Mouse (Mus musculus) splenic B cell, adult 2 months (primary cell): ENCODE data around the gene 1700016C15Rik.

ENCODE experiments used
- DNase-seq: peaks from one replicate; pipeline ENCODE4 v3.0.0-alpha.2; 2011; ENCODE audit warnings: low read depth, low spot score
- H3K27me3 ChIP-seq: 2 replicates; pipeline ENCODE4 v1.6.1; 2012; ENCODE audit warnings: mild to moderate bottlenecking, low read length, moderate library complexity, mixed read lengths; ENCODE audit not compliant: control insufficient read depth, poor library complexity, insufficient read depth, severe bottlenecking
- H3K36me3 ChIP-seq: 2 replicates; pipeline ENCODE4 v1.6.1; 2012; ENCODE audit warnings: mild to moderate bottlenecking, low read length, moderate library complexity, mixed read lengths; ENCODE audit not compliant: control insufficient read depth, poor library complexity, insufficient read depth, severe bottlenecking

Gene 1700016C15Rik

GRCm38 (mm10) chr1:177740707-177741106, 11.1 kb downstream of the 1700016C15Rik start:
- DNase-seq: no peak
- H3K27me3 ChIP-seq: no peaks in the 10 kb centered on the region
- H3K36me3 ChIP-seq: no peaks in the 10 kb centered on the region

GRCm38 (mm10) chr1:177742119-177742518, 12.5 kb downstream of the 1700016C15Rik start:
- Histone ChIP-seq H3K27me3 (no peaks in the 10 kb centered on the region), H3K36me3 (no peaks in the 10 kb centered on the region)
- no peak for DNase-seq

GRCm38 (mm10) chr1:177744521-177745325, 15.1 kb downstream of the 1700016C15Rik start:
- no peak for DNase-seq
- no peaks in the 10 kb centered on the region for H3K36me3 ChIP-seq

GRCm38 (mm10) chr1:177747869-177748540, 18.4 kb downstream of the 1700016C15Rik start:
- DNase-seq: no peak
- Histone ChIP-seq H3K27me3 (no peaks in the 10 kb centered on the region), H3K36me3 (no peaks in the 10 kb centered on the region)

More at GRCm38 (mm10) chr1:177744521-177745325, 15.1 kb downstream of the 1700016C15Rik start:
- H3K27me3 ChIP-seq: no peaks in the 10 kb centered on the region

GRCm38 (mm10) chr1:177753496-177753895, 23.9 kb downstream of the 1700016C15Rik start:
- Histone ChIP-seq H3K27me3 (no peaks in the 10 kb centered on the region), H3K36me3 (no peaks in the 10 kb centered on the region)
- DNase-seq: no peak

- Histone ChIP-seq H3K36me3 (no peaks in the 10 kb centered on the region; the same call in 1 of the 2 replicates), H3K27me3 (no peaks in the 10 kb centered on the region)
- no peak for DNase-seq
Observed at GRCm38 (mm10) chr1:177757249-177757648, 27.6 kb downstream of the 1700016C15Rik start.

GRCm38 (mm10) chr1:177768931-177769330, 39.3 kb downstream of the 1700016C15Rik start:
- H3K27me3 ChIP-seq: no peaks in the 10 kb centered on the region
- H3K36me3 ChIP-seq: peaks cover 13% of the 10 kb centered on the region; the same call in 1 of the 2 replicates
- DNase-seq: no peak

- Histone ChIP-seq H3K27me3 (no peaks in the 10 kb centered on the region), H3K36me3 (peaks cover 9% of the 10 kb centered on the region)
- DNase-seq: no peak
Observed at GRCm38 (mm10) chr1:177777397-177777796, 47.8 kb downstream of the 1700016C15Rik start.

- Histone ChIP-seq H3K27me3 (no peaks in the 10 kb centered on the region), H3K36me3 (no peaks in the 10 kb centered on the region)
- DNase-seq: peak; percentile 45
Observed at GRCm38 (mm10) chr1:177792835-177793234, 63.2 kb downstream of the 1700016C15Rik start.

GRCm38 (mm10) chr1:177794866-177795265, 65.3 kb downstream of the 1700016C15Rik start:
- peak; percentile 21 for DNase-seq
- no peaks in the 10 kb centered on the region for H3K27me3 ChIP-seq
- H3K36me3 ChIP-seq: no peaks in the 10 kb centered on the region

GRCm38 (mm10) chr1:177795421-177796192, 66.0 kb downstream of the 1700016C15Rik start:
- DNase-seq: peak; percentile 25
- Histone ChIP-seq H3K27me3 (no peaks in the 10 kb centered on the region), H3K36me3 (no peaks in the 10 kb centered on the region)

- no peaks in the 10 kb centered on the region for H3K27me3 ChIP-seq
- no peaks in the 10 kb centered on the region for H3K36me3 ChIP-seq
- DNase-seq: peak; percentile 99
Observed at GRCm38 (mm10) chr1:177796193-177796939, 66.8 kb downstream of the 1700016C15Rik start, which contains the start of gene Adss. TSS of gene Adss (minus strand) at chr1:177796511.

GRCm38 (mm10) chr1:177797151-177797755, 67.6 kb downstream of the 1700016C15Rik start:
- Histone ChIP-seq H3K36me3 (no peaks in the 10 kb centered on the region), H3K27me3 (no peaks in the 10 kb centered on the region)
- DNase-seq: peak; percentile 25
